Mouse (Mus musculus): ENCODE data around the gene Khsrp. TPM values are rescaled to one million over a fixed set of nuclear protein-coding genes. Genes with fewer than 3 reads are reported as not detected.
A peak's percentile ranks its signal among the peaks of the same experiment; 100 is the strongest.
"Not testable (repeated sequence)": the region's sequence is repeated elsewhere in the genome, so short reads cannot be mapped to it uniquely, and the experiment has no call there.

Gene Khsrp
- total and polyA plus RNA-seq, 3 experiments = 23.5 to 106 (median 98.7) TPM

GRCm38 (mm10) chr17:57056246-57056645, 24.9 kb upstream of the Khsrp start:
- in situ Hi-C loops (cut with MboI; ENCODE audit: low pct_ligation_motif_present, low pct_unique_long_range_greater_than_20kb, low sequenced_read_pairs) = no loop called here
- H3K9ac ChIP-seq (ENCODE audit: insufficient read depth, low read depth) = no peak overlapping the region
- peaks cover 33 to 48% of the 10 kb centered on the region in 2 experiments for H3K36me3 ChIP-seq (replicated peaks in 1 of 2; ENCODE audit: control insufficient read depth in 1 of 2, insufficient read depth in 1 of 2, low read length in 1 of 2)
- H3K9me3 ChIP-seq (replicated peaks; ENCODE audit: low read length) = no peaks in the 10 kb centered on the region
- no peaks in the 10 kb centered on the region for H3K27me3 ChIP-seq (replicated peaks)
- H3K27ac ChIP-seq (ENCODE audit: insufficient read depth, low read depth) = no peak overlapping the region
- H3K4me2 ChIP-seq (ENCODE audit: insufficient read depth, low read depth, poor library complexity, severe bottlenecking) = no peak overlapping the region
- no peaks in the 10 kb centered on the region for H3K79me2 ChIP-seq (replicated peaks; ENCODE audit: control insufficient read depth, extremely low read depth, insufficient read depth, poor library complexity, severe bottlenecking)
- no peak overlapping the region for H3K4me3 ChIP-seq (replicated peaks in 1 of 3; ENCODE audit: low read depth in 2 of 3, low read length in 2 of 3, poor library complexity in 1 of 3)
- H3K4me1 ChIP-seq (ENCODE audit: control insufficient read depth in 1 of 2, insufficient read depth in 2 of 2) = peaks cover 9 to 26% of the 10 kb centered on the region in 2 experiments
- DNase-seq (ENCODE audit: extremely low read depth) = no peak
- TF ChIP-seq SMC3 (IDR thresholded peaks at IDR 0.05; ENCODE audit: low read depth, low read length) = no peak
- TF ChIP-seq MYC (IDR thresholded peaks at IDR 0.05; ENCODE audit: low read depth, low read length) = no peak
- TF ChIP-seq CTCF (conservative IDR thresholded peaks at IDR 0.05 in 1 of 2, IDR thresholded peaks at IDR 0.05 in 1 of 2; ENCODE audit: low read depth in 2 of 2, low read length in 2 of 2) = no peak
- no peak for TF ChIP-seq MEF2A (IDR thresholded peaks at IDR 0.05; ENCODE audit: borderline replicate concordance, low read depth, low read length)
- no peak for TF ChIP-seq ZC3H11A (IDR thresholded peaks at IDR 0.05; ENCODE audit: low read depth, low read length)
- TF ChIP-seq UBTF (IDR thresholded peaks at IDR 0.05; ENCODE audit: low read depth, low read length) = no peak
- no peak for TF ChIP-seq NELFE (IDR thresholded peaks at IDR 0.05; ENCODE audit: low read depth, low read length)
- dilution Hi-C loops (cut with MboI; ENCODE audit: extremely low pct_ligation_motif_present, extremely low pct_unique_long_range_greater_than_20kb, low sequenced_read_pairs) = no loop called here

- TF ChIP-seq RAD21 (IDR thresholded peaks at IDR 0.05; ENCODE audit: low read depth, low read length) = peak; percentile 48
- peak; percentile 47 for TF ChIP-seq SMC3 (IDR thresholded peaks at IDR 0.05; ENCODE audit: low read depth, low read length)
- TF ChIP-seq CTCF (conservative IDR thresholded peaks at IDR 0.05 in 1 of 2, IDR thresholded peaks at IDR 0.05 in 1 of 2; ENCODE audit: low read depth in 2 of 2, low read length in 2 of 2) = peak in 1 of 2 experiments; percentile 60; a peak in 2 of 4 replicates
- dilution Hi-C loops (cut with MboI; ENCODE audit: extremely low pct_ligation_motif_present, extremely low pct_unique_long_range_greater_than_20kb, low sequenced_read_pairs); H3K4me3 ChIP-seq (replicated peaks in 1 of 3; ENCODE audit: low read depth in 2 of 3, low read length in 2 of 3, poor library complexity in 1 of 3); H3K79me2 ChIP-seq (replicated peaks; ENCODE audit: control insufficient read depth, extremely low read depth, insufficient read depth, poor library complexity, severe bottlenecking); H3K9ac ChIP-seq (ENCODE audit: insufficient read depth, low read depth); H3K27me3 ChIP-seq (replicated peaks); H3K4me2 ChIP-seq (ENCODE audit: insufficient read depth, low read depth, poor library complexity, severe bottlenecking); H3K27ac ChIP-seq (ENCODE audit: insufficient read depth, low read depth); in situ Hi-C loops (cut with MboI; ENCODE audit: low pct_ligation_motif_present, low pct_unique_long_range_greater_than_20kb, low sequenced_read_pairs); H3K9me3 ChIP-seq (replicated peaks; ENCODE audit: low read length): not testable (repeated sequence)
- H3K36me3 ChIP-seq (replicated peaks in 1 of 2; ENCODE audit: control insufficient read depth in 1 of 2, insufficient read depth in 1 of 2, low read length in 1 of 2) = peaks cover 42 to 60% of the 10 kb centered on the region in 2 experiments
- H3K4me1 ChIP-seq (ENCODE audit: control insufficient read depth in 1 of 2, insufficient read depth in 2 of 2) = peaks cover 0 to 28% of the 10 kb centered on the region in 2 experiments; a peak in 2 of 4 replicates
- DNase-seq (ENCODE audit: extremely low read depth) = peak; percentile 55
Measured at GRCm38 (mm10) chr17:57051679-57052078, 20.4 kb upstream of the Khsrp start.

GRCm38 (mm10) chr17:57048816-57049215, 17.5 kb upstream of the Khsrp start:
- Histone ChIP-seq H3K4me3 (replicated peaks in 1 of 3; ENCODE audit: low read depth in 2 of 3, low read length in 2 of 3, poor library complexity in 1 of 3) (no peak overlapping the region), H3K9ac (ENCODE audit: insufficient read depth, low read depth) (no peak overlapping the region), H3K9me3 (replicated peaks; ENCODE audit: low read length) (no peaks in the 10 kb centered on the region), H3K27me3 (replicated peaks) (no peaks in the 10 kb centered on the region), H3K4me2 (ENCODE audit: insufficient read depth, low read depth, poor library complexity, severe bottlenecking) (no peak overlapping the region), H3K4me1 (ENCODE audit: control insufficient read depth in 1 of 2, insufficient read depth in 2 of 2) (peaks cover 0 to 30% of the 10 kb centered on the region in 2 experiments; a peak in 2 of 4 replicates), H3K27ac (ENCODE audit: insufficient read depth, low read depth) (no peak overlapping the region), H3K79me2 (replicated peaks; ENCODE audit: control insufficient read depth, extremely low read depth, insufficient read depth, poor library complexity, severe bottlenecking) (no peaks in the 10 kb centered on the region), H3K36me3 (replicated peaks in 1 of 2; ENCODE audit: control insufficient read depth in 1 of 2, insufficient read depth in 1 of 2, low read length in 1 of 2) (peaks cover 46 to 57% of the 10 kb centered on the region in 2 experiments)
- TF ChIP-seq NELFE (IDR thresholded peaks at IDR 0.05; ENCODE audit: low read depth, low read length) = no peak
- TF ChIP-seq HCFC1 (IDR thresholded peaks at IDR 0.05; ENCODE audit: low read depth, low read length) = no peak
- TF ChIP-seq TBP (conservative IDR thresholded peaks at IDR 0.05; ENCODE audit: low read depth, low read length) = no peak
- no peak for TF ChIP-seq CTCF (conservative IDR thresholded peaks at IDR 0.05 in 1 of 2, IDR thresholded peaks at IDR 0.05 in 1 of 2; ENCODE audit: low read depth in 2 of 2, low read length in 2 of 2)
- TF ChIP-seq ELF1 (IDR thresholded peaks at IDR 0.05; ENCODE audit: low read depth, low read length) = no peak
- no peak for TF ChIP-seq SMC3 (IDR thresholded peaks at IDR 0.05; ENCODE audit: low read depth, low read length)
- no peak for TF ChIP-seq GABPA (IDR thresholded peaks at IDR 0.05; ENCODE audit: insufficient replicate concordance, low read depth, low read length)
- TF ChIP-seq ETS1 (conservative IDR thresholded peaks at IDR 0.05; ENCODE audit: low read depth, low read length) = no peak
- no peak for TF ChIP-seq MAZ (IDR thresholded peaks at IDR 0.05; ENCODE audit: low read depth, low read length)
- TF ChIP-seq MAX (IDR thresholded peaks at IDR 0.05; ENCODE audit: low read length) = no peak
- TF ChIP-seq ZKSCAN1 (IDR thresholded peaks at IDR 0.05; ENCODE audit: borderline replicate concordance, low read depth, low read length) = no peak
- TF ChIP-seq TCF12 (IDR thresholded peaks at IDR 0.05; ENCODE audit: low read depth, low read length) = no peak
- TF ChIP-seq MYC (IDR thresholded peaks at IDR 0.05; ENCODE audit: low read depth, low read length) = no peak
- no peak for TF ChIP-seq RAD21 (IDR thresholded peaks at IDR 0.05; ENCODE audit: low read depth, low read length)
- TF ChIP-seq KAT2A (IDR thresholded peaks at IDR 0.05; ENCODE audit: insufficient replicate concordance, low read length) = no peak
- TF ChIP-seq ZMIZ1 (IDR thresholded peaks at IDR 0.05; ENCODE audit: low read depth, low read length) = no peak
- TF ChIP-seq JUND (conservative IDR thresholded peaks at IDR 0.05; ENCODE audit: low read depth, low read length) = no peak
- TF ChIP-seq MXI1 (IDR thresholded peaks at IDR 0.05; ENCODE audit: low read depth, low read length) = no peak
- no peak for TF ChIP-seq ZC3H11A (IDR thresholded peaks at IDR 0.05; ENCODE audit: low read depth, low read length)
- TF ChIP-seq MAFK (IDR thresholded peaks at IDR 0.05; ENCODE audit: insufficient replicate concordance, low read length) = no peak
- dilution Hi-C loops (cut with MboI; ENCODE audit: extremely low pct_ligation_motif_present, extremely low pct_unique_long_range_greater_than_20kb, low sequenced_read_pairs) (no loop called here), in situ Hi-C loops (cut with MboI; ENCODE audit: low pct_ligation_motif_present, low pct_unique_long_range_greater_than_20kb, low sequenced_read_pairs) (no loop called here)
- DNase-seq (ENCODE audit: extremely low read depth) = no peak
